Mouse (Mus musculus) bone marrow, adult 2 months (tissue): Measurements from ENCODE around the gene Tescl.

ENCODE experiments used
- CTCF ChIP-seq: fragments of 200-500 bp; IDR thresholded peaks from 2 replicates; pipeline ENCODE4 v1.5.1; 2011; ENCODE audit warnings: low read length, control low read depth; ENCODE audit not compliant: control insufficient read depth, insufficient read depth
- POLR2A ChIP-seq: fragments of 200-500 bp; IDR thresholded peaks from 2 replicates; pipeline ENCODE4 v1.6.1; 2011; ENCODE audit warnings: low read depth, mild to moderate bottlenecking, control low read depth, low read length, borderline replicate concordance; ENCODE audit not compliant: control insufficient read depth

- TF ChIP-seq CTCF: peak; percentile 38
- TF ChIP-seq POLR2A: no peak
Observed at GRCm38 (mm10) chr7:24361001-24361400, 27.3 kb upstream of the Tescl start.
